Mouse (Mus musculus): ENCODE data around the gene F11. TPM values are rescaled to one million over a fixed set of nuclear protein-coding genes. Genes with fewer than 3 reads are reported as not detected.

The F11 gene
- not detected in 2 replicates for polyA plus RNA-seq (2015; fragmentation: Nextera tagmentation; extraction: Ambion mirVana)

GRCm38 (mm10) chr8:45261920-45262319, at the start of gene F11:
F11 (minus strand) TSS chr8:45262031.
- no peak within 1 kb of the TSS for H3K9ac ChIP-seq (ENCODE audit: low read depth, low read length)
- H3K27me3 ChIP-seq (replicated peaks; ENCODE audit: control insufficient read depth, insufficient read depth, low read length), result no peaks in the 10 kb centered on the region
- H3K4me1 ChIP-seq (ENCODE audit: control insufficient read depth, insufficient read depth, low read depth, low read length), result no peaks in the 10 kb centered on the region
- no peaks in the 10 kb centered on the region for H3K36me3 ChIP-seq (ENCODE audit: control insufficient read depth, insufficient read depth, low read length)
- H3K27ac ChIP-seq (ENCODE audit: low read depth, low read length), result no peak within 1 kb of the TSS
- no peak for ATAC-seq
- H3K9me3 ChIP-seq (ENCODE audit: control insufficient read depth, low read length), result no peaks in the 10 kb centered on the region
- H3K4me2 ChIP-seq (ENCODE audit: low read length), result no peak within 1 kb of the TSS
- no peak within 1 kb of the TSS for H3K4me3 ChIP-seq (ENCODE audit: low read length)
- WGBS, result 87% methylated on average over 10 of the region's 10 CpGs

DNA sequence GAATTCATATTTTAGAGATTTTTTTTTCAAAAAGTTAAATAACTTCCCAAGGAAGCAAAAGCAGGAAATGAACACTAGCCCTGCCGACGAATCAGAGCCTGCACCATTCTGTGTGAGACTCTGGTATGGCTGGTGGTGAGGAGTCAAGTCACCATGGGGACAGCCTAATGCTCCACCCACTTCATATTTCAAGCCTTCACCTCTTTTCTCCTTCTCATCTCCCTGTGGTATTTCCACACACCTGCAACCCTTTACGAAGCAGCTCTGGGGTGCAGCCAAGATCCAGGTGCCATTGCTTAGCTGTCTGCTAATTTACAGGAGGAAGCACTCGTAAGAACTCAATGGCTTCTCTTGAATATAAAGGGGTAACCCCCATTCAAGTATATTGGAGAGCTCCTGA, 49.1 kb upstream of the F11 start:
- Histone ChIP-seq H3K9ac (ENCODE audit: low read depth, low read length) (no peak overlapping the region), H3K36me3 (ENCODE audit: control insufficient read depth, insufficient read depth, low read length) (no peaks in the 10 kb centered on the region), H3K27me3 (replicated peaks; ENCODE audit: control insufficient read depth, insufficient read depth, low read length) (no peaks in the 10 kb centered on the region), H3K4me3 (ENCODE audit: low read length) (no peak overlapping the region), H3K4me2 (ENCODE audit: low read length) (no peak overlapping the region), H3K27ac (ENCODE audit: low read depth, low read length) (no peak overlapping the region), H3K9me3 (ENCODE audit: control insufficient read depth, low read length) (no peaks in the 10 kb centered on the region), H3K4me1 (ENCODE audit: control insufficient read depth, insufficient read depth, low read depth, low read length) (no peaks in the 10 kb centered on the region)
- 87% methylated on average over 4 of the region's 4 CpGs for WGBS
- ATAC-seq, result no peak

- H3K9me3 ChIP-seq (ENCODE audit: control insufficient read depth, low read length), result no peaks in the 10 kb centered on the region
- no peak within 1 kb of the TSS for H3K4me3 ChIP-seq (ENCODE audit: low read length)
- no peak within 1 kb of the TSS for H3K27ac ChIP-seq (ENCODE audit: low read depth, low read length)
- H3K4me2 ChIP-seq (ENCODE audit: low read length), result no peak within 1 kb of the TSS
- ATAC-seq, result no peak
- H3K9ac ChIP-seq (ENCODE audit: low read depth, low read length), result no peak within 1 kb of the TSS
- H3K27me3 ChIP-seq (replicated peaks; ENCODE audit: control insufficient read depth, insufficient read depth, low read length), result no peaks in the 10 kb centered on the region
- no peaks in the 10 kb centered on the region for H3K4me1 ChIP-seq (ENCODE audit: control insufficient read depth, insufficient read depth, low read depth, low read length)
- WGBS, result 93% methylated on average over 13 of the region's 13 CpGs
- H3K36me3 ChIP-seq (ENCODE audit: control insufficient read depth, insufficient read depth, low read length), result no peaks in the 10 kb centered on the region
Measured at GRCm38 (mm10) chr8:45308366-45308765, 46.5 kb upstream of the F11 start, which contains the start of gene Gm45753. Gm45753 (minus strand) TSS chr8:45308466.

GRCm38 (mm10) chr8:45305479-45305878, 43.6 kb upstream of the F11 start:
- Histone ChIP-seq H3K27me3 (replicated peaks; ENCODE audit: control insufficient read depth, insufficient read depth, low read length) (no peaks in the 10 kb centered on the region), H3K4me3 (ENCODE audit: low read length) (no peak overlapping the region), H3K9me3 (ENCODE audit: control insufficient read depth, low read length) (no peaks in the 10 kb centered on the region), H3K4me2 (ENCODE audit: low read length) (no peak overlapping the region), H3K9ac (ENCODE audit: low read depth, low read length) (no peak overlapping the region), H3K4me1 (ENCODE audit: control insufficient read depth, insufficient read depth, low read depth, low read length) (no peaks in the 10 kb centered on the region), H3K27ac (ENCODE audit: low read depth, low read length) (no peak overlapping the region), H3K36me3 (ENCODE audit: control insufficient read depth, insufficient read depth, low read length) (no peaks in the 10 kb centered on the region)
- WGBS, result 75% methylated on average over 1 of the region's 1 CpGs
- ATAC-seq, result no peak

GRCm38 (mm10) chr8:45304354-45304753, 42.5 kb upstream of the F11 start:
- no peaks in the 10 kb centered on the region for H3K36me3 ChIP-seq (ENCODE audit: control insufficient read depth, insufficient read depth, low read length)
- no peak overlapping the region for H3K4me3 ChIP-seq (ENCODE audit: low read length)
- H3K27ac ChIP-seq (ENCODE audit: low read depth, low read length), result no peak overlapping the region
- 88% methylated on average over 3 of the region's 3 CpGs for WGBS
- H3K27me3 ChIP-seq (replicated peaks; ENCODE audit: control insufficient read depth, insufficient read depth, low read length), result no peaks in the 10 kb centered on the region
- no peak overlapping the region for H3K9ac ChIP-seq (ENCODE audit: low read depth, low read length)
- H3K4me2 ChIP-seq (ENCODE audit: low read length), result no peak overlapping the region
- no peaks in the 10 kb centered on the region for H3K9me3 ChIP-seq (ENCODE audit: control insufficient read depth, low read length)
- no peaks in the 10 kb centered on the region for H3K4me1 ChIP-seq (ENCODE audit: control insufficient read depth, insufficient read depth, low read depth, low read length)
- ATAC-seq, result no peak

- Histone ChIP-seq H3K27me3 (replicated peaks; ENCODE audit: control insufficient read depth, insufficient read depth, low read length) (no peaks in the 10 kb centered on the region), H3K4me3 (ENCODE audit: low read length) (no peak overlapping the region), H3K4me2 (ENCODE audit: low read length) (no peak overlapping the region), H3K27ac (ENCODE audit: low read depth, low read length) (no peak overlapping the region), H3K9ac (ENCODE audit: low read depth, low read length) (no peak overlapping the region), H3K9me3 (ENCODE audit: control insufficient read depth, low read length) (no peaks in the 10 kb centered on the region), H3K4me1 (ENCODE audit: control insufficient read depth, insufficient read depth, low read depth, low read length) (no peaks in the 10 kb centered on the region), H3K36me3 (ENCODE audit: control insufficient read depth, insufficient read depth, low read length) (no peaks in the 10 kb centered on the region)
- peak; percentile 56; the same call in 1 of the 2 replicates for ATAC-seq
- WGBS, result 50% methylated on average over 8 of the region's 8 CpGs
Measured at GRCm38 (mm10) chr8:45302390-45302789, 40.6 kb upstream of the F11 start.

- Histone ChIP-seq H3K4me2 (ENCODE audit: low read length) (no peak overlapping the region), H3K9ac (ENCODE audit: low read depth, low read length) (no peak overlapping the region), H3K27me3 (replicated peaks; ENCODE audit: control insufficient read depth, insufficient read depth, low read length) (no peaks in the 10 kb centered on the region), H3K4me3 (ENCODE audit: low read length) (no peak overlapping the region), H3K4me1 (ENCODE audit: control insufficient read depth, insufficient read depth, low read depth, low read length) (no peaks in the 10 kb centered on the region), H3K36me3 (ENCODE audit: control insufficient read depth, insufficient read depth, low read length) (no peaks in the 10 kb centered on the region), H3K9me3 (ENCODE audit: control insufficient read depth, low read length) (no peaks in the 10 kb centered on the region), H3K27ac (ENCODE audit: low read depth, low read length) (no peak overlapping the region)
- no peak for ATAC-seq
- 94% methylated on average over 6 of the region's 6 CpGs for WGBS
Measured at GRCm38 (mm10) chr8:45295276-45295675, 33.4 kb upstream of the F11 start.

- H3K4me1 ChIP-seq (ENCODE audit: control insufficient read depth, insufficient read depth, low read depth, low read length), result no peaks in the 10 kb centered on the region
- WGBS, result 92% methylated on average over 7 of the region's 7 CpGs
- no peak within 1 kb of the TSS for H3K4me3 ChIP-seq (ENCODE audit: low read length)
- no peaks in the 10 kb centered on the region for H3K27me3 ChIP-seq (replicated peaks; ENCODE audit: control insufficient read depth, insufficient read depth, low read length)
- no peak within 1 kb of the TSS for H3K4me2 ChIP-seq (ENCODE audit: low read length)
- no peak within 1 kb of the TSS for H3K9ac ChIP-seq (ENCODE audit: low read depth, low read length)
- ATAC-seq, result no peak
- H3K9me3 ChIP-seq (ENCODE audit: control insufficient read depth, low read length), result no peaks in the 10 kb centered on the region
- no peak within 1 kb of the TSS for H3K27ac ChIP-seq (ENCODE audit: low read depth, low read length)
- H3K36me3 ChIP-seq (ENCODE audit: control insufficient read depth, insufficient read depth, low read length), result no peaks in the 10 kb centered on the region
Measured at GRCm38 (mm10) chr8:45294687-45295086, 32.9 kb upstream of the F11 start, which contains the start of gene Klkb1. Klkb1 (minus strand) TSS chr8:45294859.

DNA sequence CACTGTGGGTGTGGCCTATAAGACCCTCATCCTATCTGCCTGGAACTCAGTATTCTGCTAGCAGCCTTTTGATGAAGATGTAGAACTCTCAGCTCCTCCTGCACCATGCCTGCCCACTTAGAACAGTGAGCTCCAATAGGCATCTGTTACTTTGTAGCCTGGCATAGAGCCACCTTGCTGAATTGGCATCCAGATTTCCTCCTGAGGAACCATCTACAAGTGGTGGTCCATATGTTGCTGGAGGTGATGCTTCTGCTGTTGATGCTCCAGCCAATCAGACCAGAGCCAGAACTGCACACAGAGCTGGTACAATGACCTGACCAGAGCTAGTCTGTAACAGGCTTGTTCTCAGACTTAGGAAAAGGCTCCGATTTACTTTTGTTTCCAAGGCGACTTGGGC, 30.0 kb upstream of the F11 start:
- no peaks in the 10 kb centered on the region for H3K4me1 ChIP-seq (ENCODE audit: control insufficient read depth, insufficient read depth, low read depth, low read length)
- ATAC-seq, result peak; percentile 63; the same call in 1 of the 2 replicates
- WGBS, result 80% methylated on average over 2 of the region's 2 CpGs
- no peaks in the 10 kb centered on the region for H3K9me3 ChIP-seq (ENCODE audit: control insufficient read depth, low read length)
- H3K27ac ChIP-seq (ENCODE audit: low read depth, low read length), result no peak overlapping the region
- H3K4me3 ChIP-seq (ENCODE audit: low read length), result no peak overlapping the region
- no peaks in the 10 kb centered on the region for H3K36me3 ChIP-seq (ENCODE audit: control insufficient read depth, insufficient read depth, low read length)
- no peak overlapping the region for H3K9ac ChIP-seq (ENCODE audit: low read depth, low read length)
- no peak overlapping the region for H3K4me2 ChIP-seq (ENCODE audit: low read length)
- H3K27me3 ChIP-seq (replicated peaks; ENCODE audit: control insufficient read depth, insufficient read depth, low read length), result no peaks in the 10 kb centered on the region

DNA sequence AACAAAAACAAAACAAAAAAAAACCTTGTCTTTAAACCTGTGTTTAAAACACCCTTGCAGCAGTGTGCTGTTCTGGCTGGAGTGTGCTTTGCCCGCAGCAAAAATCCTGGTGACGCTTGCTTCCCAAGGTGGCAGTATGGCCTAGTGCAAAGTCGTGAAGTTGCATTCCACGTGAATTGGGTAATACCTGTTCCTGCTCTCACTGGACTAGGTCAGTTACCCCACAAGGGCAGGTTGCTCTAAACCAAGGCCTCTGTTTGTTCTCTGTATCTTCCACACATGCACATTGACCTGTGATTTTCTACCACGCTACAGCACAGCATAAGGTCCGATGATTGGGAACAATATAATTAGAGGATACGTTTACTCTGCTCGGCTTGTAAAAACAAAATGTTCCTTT, 19.8 kb upstream of the F11 start:
- no peak overlapping the region for H3K9ac ChIP-seq (ENCODE audit: low read depth, low read length)
- no peak for ATAC-seq
- 83% methylated on average over 8 of the region's 8 CpGs for WGBS
- H3K4me1 ChIP-seq (ENCODE audit: control insufficient read depth, insufficient read depth, low read depth, low read length), result no peaks in the 10 kb centered on the region
- no peaks in the 10 kb centered on the region for H3K27me3 ChIP-seq (replicated peaks; ENCODE audit: control insufficient read depth, insufficient read depth, low read length)
- H3K4me3 ChIP-seq (ENCODE audit: low read length), result no peak overlapping the region
- no peak overlapping the region for H3K4me2 ChIP-seq (ENCODE audit: low read length)
- H3K9me3 ChIP-seq (ENCODE audit: control insufficient read depth, low read length), result no peaks in the 10 kb centered on the region
- H3K36me3 ChIP-seq (ENCODE audit: control insufficient read depth, insufficient read depth, low read length), result no peaks in the 10 kb centered on the region
- H3K27ac ChIP-seq (ENCODE audit: low read depth, low read length), result no peak overlapping the region
